Mouse (Mus musculus) Patski (cell line): ENCODE data around the gene Adssl1. TPM values are rescaled to one million over a fixed set of nuclear protein-coding genes. Genes with fewer than 3 reads are reported as not detected.

Experiments used
- ATAC-seq: fragments of 100-300 bp; one replicate; pipeline ENCODE4 v1.8.0; 2021
- CTCF ChIA-PET: fragments of 350-600 bp; sonication (Branson Sonifier 250); formaldehyde crosslinking; loops from one replicate; lab custom pipeline; 2022; ENCODE audit warnings: inconsistent platforms; lab: Charles Lee
- POLR2A ChIA-PET: fragments of 350-600 bp; sonication (Branson Sonifier 250); formaldehyde crosslinking; loops from one replicate; lab custom pipeline; 2022; ENCODE audit warnings: antibody characterized with exemption, inconsistent platforms; lab: Charles Lee
- DNase-seq: peaks from one replicate; pipeline ENCODE4 v3.0.0-alpha.2; 2011; ENCODE audit warnings: low read depth, low spot score
- H3K27me3 ChIP-seq: fragments of 371-371 bp; one replicate; pipeline ENCODE4 v1.5.1; 2021
- CTCF ChIP-seq: fragments of 100-300 bp; IDR thresholded peaks from one replicate; pipeline ENCODE4 v1.5.1; 2021
- in situ Hi-C: fragments of 300-500 bp; cut with MboI; formaldehyde crosslinking; loops from 3 replicates; pipeline ENCODE4 v1.11.1; 2018; ENCODE audit warnings: low pct_unique_long_range_greater_than_20kb, mixed read lengths
- polyA plus RNA-seq: library from polyadenylated mRNA; unstranded; gene quantifications from one replicate; pipeline ENCODE4 v1.2.3, GENCODE M21; 2021

Adssl1 gene
- polyA plus RNA-seq, 1 experiment from 2014 or later = 1.7 TPM

DNA sequence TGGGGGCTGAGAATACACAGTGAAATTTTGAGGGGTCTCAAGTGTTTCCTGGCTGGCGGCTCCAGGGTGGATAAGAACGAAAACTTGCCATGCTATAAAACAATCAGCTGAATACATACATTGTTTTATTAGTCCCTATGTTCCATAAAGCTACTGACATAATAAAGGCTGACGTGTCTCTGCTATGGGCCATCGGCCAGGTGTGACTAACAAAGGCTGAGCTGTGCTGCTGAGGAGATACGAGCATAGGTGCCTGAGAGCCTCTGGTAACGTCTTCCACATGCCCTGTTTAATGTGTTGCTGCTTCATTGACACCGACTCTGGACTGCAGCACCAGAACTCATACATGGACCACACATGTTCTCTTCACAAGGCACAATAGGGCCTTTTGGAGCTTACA, 34.9 kb upstream of the Adssl1 start:
- ChIA-PET CTCF (interaction anchor here (0.7 kb wide), 1 partner anchor 33 kb away, joined by 3 read pairs; no protein-coding TSS in a partner anchor), POLR2A (no interaction called here)
- no peak for ATAC-seq
- no peak for TF ChIP-seq CTCF
- no peak for DNase-seq
- in situ Hi-C loops = no loop called here
- no peaks in the 10 kb centered on the region for H3K27me3 ChIP-seq

DNA sequence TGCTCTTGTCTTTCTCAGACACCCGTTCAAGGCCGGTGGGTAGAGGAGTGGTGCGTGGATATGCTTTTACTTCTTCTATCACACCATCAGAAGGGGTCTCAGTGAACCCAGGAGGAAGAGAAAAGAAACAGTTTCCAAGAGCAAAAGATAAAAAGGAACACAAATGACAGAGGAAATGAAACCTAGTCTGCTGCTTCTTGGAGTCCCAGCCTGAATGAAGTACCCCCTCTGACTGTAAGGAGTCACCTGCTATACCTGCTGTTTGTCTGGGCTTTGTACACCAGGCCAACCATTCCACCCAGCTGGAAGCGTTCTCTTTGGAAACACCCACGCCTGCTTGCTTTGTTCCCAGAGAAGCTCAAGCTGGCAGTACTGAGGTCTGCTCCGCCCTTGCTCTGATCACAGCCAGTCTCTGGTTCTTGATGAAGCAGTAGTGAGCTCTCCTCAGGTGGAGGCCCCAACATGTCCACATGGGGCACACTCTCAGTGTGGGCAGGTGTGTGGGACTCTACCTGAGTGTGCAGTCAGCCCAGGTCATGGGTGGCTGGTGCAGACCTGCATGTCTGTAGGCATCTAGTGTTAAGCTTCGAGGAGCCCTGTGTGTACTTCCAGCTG, 33.8 kb upstream of the Adssl1 start:
- ChIA-PET POLR2A (no interaction called here), CTCF (interaction anchor here (0.7 to 1.3 kb wide), 2 partner anchors 9 to 25 kb away, joined by 3 read pairs; no protein-coding TSS in a partner anchor)
- ATAC-seq = no peak
- H3K27me3 ChIP-seq = no peaks in the 10 kb centered on the region
- in situ Hi-C loops = no loop called here
- TF ChIP-seq CTCF = no peak
- no peak for DNase-seq

- no peaks in the 10 kb centered on the region for H3K27me3 ChIP-seq
- in situ Hi-C loops = no loop called here
- ChIA-PET POLR2A (no interaction called here), CTCF (interaction anchor here (1.5 kb wide), 1 partner anchor 18 kb away, joined by 5 read pairs; no protein-coding TSS in a partner anchor)
- ATAC-seq (no peak), DNase-seq (no peak)
- TF ChIP-seq CTCF = no peak
These were observed 32.4 kb upstream of the Adssl1 start for GRCm38 (mm10) chr12:112587125-112588124.

GRCm38 (mm10) chr12:112588426-112589256, 31.2 kb upstream of the Adssl1 start, which contains the start of gene Inf2:
Gene Inf2, plus strand, starts transcription at chr12:112588784.
- no peak for DNase-seq
- no peaks in the 10 kb centered on the region for H3K27me3 ChIP-seq
- TF ChIP-seq CTCF = no peak
- CTCF ChIA-PET = interaction anchor here (1.2 to 3.2 kb wide), 3 partner anchors 9 to 36 kb away, joined by 3 to 14 read pairs (median 5); no protein-coding TSS in a partner anchor
- in situ Hi-C loops = no loop called here
- ATAC-seq = peak; percentile 58
- POLR2A ChIA-PET = interaction anchor here (1.2 kb wide), 1 partner anchor 35 kb away, joined by 4 read pairs; no protein-coding TSS in a partner anchor

DNA sequence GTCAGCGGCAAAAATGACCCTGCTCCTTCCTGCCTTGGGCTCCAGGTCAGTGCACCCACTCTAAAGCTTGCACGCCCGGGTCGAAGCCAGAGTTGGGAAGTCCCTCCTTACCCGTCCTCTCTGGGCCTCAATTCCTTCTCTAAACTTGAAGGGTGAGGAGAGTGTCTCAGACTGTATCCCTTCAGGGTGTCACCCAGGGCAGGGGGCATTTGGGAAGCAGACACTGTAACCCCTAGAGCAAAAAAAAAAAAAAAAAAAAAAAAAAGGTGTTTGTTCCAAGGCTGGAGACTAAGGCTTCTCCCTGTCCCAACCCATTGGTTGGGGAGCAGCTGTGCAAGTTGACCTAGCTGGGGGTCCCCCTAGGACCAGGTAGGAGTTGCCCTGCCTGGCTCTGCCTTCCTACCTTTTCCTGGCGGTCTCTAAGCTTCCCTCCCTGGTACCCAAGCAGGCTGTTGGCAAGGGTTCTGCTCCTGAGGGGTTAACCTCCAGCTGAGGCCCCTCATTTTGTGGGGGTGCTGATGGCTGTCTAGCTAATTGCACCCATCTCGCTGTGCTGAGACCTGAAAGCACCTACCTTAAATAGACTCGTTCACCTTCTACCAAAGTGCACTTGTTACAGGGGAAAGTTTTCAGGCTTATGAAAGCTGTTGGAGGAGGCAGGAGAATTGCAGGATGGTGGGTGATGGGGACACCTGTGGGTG, 30.2 kb upstream of the Adssl1 start:
- no peak for ATAC-seq
- POLR2A ChIA-PET = interaction anchor here (1.2 kb wide), 1 partner anchor 34 kb away, joined by 4 read pairs; no protein-coding TSS in a partner anchor

GRCm38 (mm10) chr12:112590566-112591239, 29.1 kb upstream of the Adssl1 start:
- in situ Hi-C loops = no loop called here
- ATAC-seq (no peak), DNase-seq (no peak)
- no peaks in the 10 kb centered on the region for H3K27me3 ChIP-seq
- TF ChIP-seq CTCF = no peak
- POLR2A ChIA-PET = no interaction called here
- CTCF ChIA-PET = interaction anchor here (3.2 kb wide), 1 partner anchor 39 kb away, joined by 14 read pairs; no protein-coding TSS in a partner anchor

More for the DNA sequence above, 30.2 kb upstream of the Adssl1 start:
- no peak for TF ChIP-seq CTCF
- H3K27me3 ChIP-seq = no peaks in the 10 kb centered on the region
- in situ Hi-C loops = no loop called here
- CTCF ChIA-PET = interaction anchor here (3.2 kb wide), 1 partner anchor 37 kb away, joined by 14 read pairs; no protein-coding TSS in a partner anchor
- no peak for DNase-seq

DNA sequence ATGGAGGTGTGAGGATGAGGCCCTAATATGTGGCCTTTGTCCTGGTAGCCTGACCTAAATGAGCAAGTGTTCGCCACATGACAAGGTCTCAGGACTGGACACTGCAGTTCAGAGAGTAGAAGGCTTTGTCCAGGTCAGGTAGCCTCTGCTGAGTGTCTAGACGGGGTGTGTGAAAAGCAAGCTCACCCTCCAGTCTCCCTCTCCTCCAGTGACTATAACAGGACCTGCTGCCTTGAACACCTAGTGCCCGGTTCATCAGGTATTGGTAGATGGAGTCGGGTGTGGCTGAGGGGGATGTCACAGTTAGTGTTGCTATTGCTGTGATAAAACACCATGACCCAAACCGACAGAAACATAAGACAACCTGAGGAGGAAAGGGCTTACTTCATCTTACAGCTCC, 28.6 kb upstream of the Adssl1 start:
- no peaks in the 10 kb centered on the region for H3K27me3 ChIP-seq
- DNase-seq (no peak), ATAC-seq (no peak)
- CTCF ChIA-PET = interaction anchor here (3.2 kb wide), 1 partner anchor 39 kb away, joined by 14 read pairs; no protein-coding TSS in a partner anchor
- POLR2A ChIA-PET = no interaction called here
- in situ Hi-C loops = no loop called here
- no peak for TF ChIP-seq CTCF

GRCm38 (mm10) chr12:112591730-112592129, 28.1 kb upstream of the Adssl1 start:
- no peaks in the 10 kb centered on the region for H3K27me3 ChIP-seq
- TF ChIP-seq CTCF = no peak
- POLR2A ChIA-PET = no interaction called here
- DNase-seq (no peak), ATAC-seq (no peak)
- in situ Hi-C loops = no loop called here
- CTCF ChIA-PET = interaction anchor here (0.8 to 3.2 kb wide), 2 partner anchors 40 kb away, joined by 3 to 14 read pairs; no protein-coding TSS in a partner anchor
